Mouse (Mus musculus): ENCODE results near the gene Pde4dip.
A peak's percentile ranks its signal among the peaks of the same experiment; 100 is the strongest.

Pde4dip gene

GRCm38 (mm10) chr3:97751566-97751965 is 136.9 kb downstream of the Pde4dip start:
- DNase-seq (ENCODE audit: low spot score in 2 of 2): no peak

GRCm38 (mm10) chr3:97748789-97749188 is 139.7 kb downstream of the Pde4dip start:
- DNase-seq (ENCODE audit: low spot score in 2 of 2): no peak

- no peak for DNase-seq (ENCODE audit: low spot score in 2 of 2)
These were observed 145.7 kb downstream of the Pde4dip start for GRCm38 (mm10) chr3:97742841-97743240.

- DNase-seq (ENCODE audit: low spot score in 2 of 2): no peak
These were observed 152.9 kb downstream of the Pde4dip start for GRCm38 (mm10) chr3:97735575-97735974.

GRCm38 (mm10) chr3:97734259-97734658 is 154.2 kb downstream of the Pde4dip start:
- no peak for DNase-seq (ENCODE audit: low spot score in 2 of 2)

- DNase-seq (ENCODE audit: low spot score in 2 of 2): no peak
These were observed 155.9 kb downstream of the Pde4dip start for GRCm38 (mm10) chr3:97732622-97733021.

- DNase-seq (ENCODE audit: low spot score in 2 of 2): no peak
These were observed 157.9 kb downstream of the Pde4dip start for GRCm38 (mm10) chr3:97730624-97731023.

GRCm38 (mm10) chr3:97730131-97730530 is 158.4 kb downstream of the Pde4dip start:
- no peak for DNase-seq (ENCODE audit: low spot score in 2 of 2)

- no peak for DNase-seq (ENCODE audit: low spot score in 2 of 2)
These were observed 160.7 kb downstream of the Pde4dip start for GRCm38 (mm10) chr3:97727801-97728200.

GRCm38 (mm10) chr3:97719116-97719515 is 169.4 kb downstream of the Pde4dip start:
- DNase-seq (ENCODE audit: low spot score in 2 of 2): no peak

- no peak for DNase-seq (ENCODE audit: low spot score in 2 of 2)
These were observed 172.6 kb downstream of the Pde4dip start for GRCm38 (mm10) chr3:97715922-97716321.

- no peak for DNase-seq (ENCODE audit: low spot score in 2 of 2)
These were observed 177.6 kb downstream of the Pde4dip start for GRCm38 (mm10) chr3:97710881-97711280.

- DNase-seq (ENCODE audit: low spot score in 2 of 2): no peak
These were observed 178.4 kb downstream of the Pde4dip start for GRCm38 (mm10) chr3:97710134-97710533.

- DNase-seq (ENCODE audit: low spot score in 2 of 2): no peak
These were observed 181.9 kb downstream of the Pde4dip start for GRCm38 (mm10) chr3:97706561-97706960.

GRCm38 (mm10) chr3:97705508-97705907 is 183.0 kb downstream of the Pde4dip start:
- no peak for DNase-seq (ENCODE audit: low spot score in 2 of 2)

- DNase-seq (ENCODE audit: low spot score in 2 of 2): no peak
These were observed 185.9 kb downstream of the Pde4dip start for GRCm38 (mm10) chr3:97702448-97703080.

GRCm38 (mm10) chr3:97701198-97701597 is 187.3 kb downstream of the Pde4dip start:
- no peak for DNase-seq (ENCODE audit: low spot score in 2 of 2)

- no peak for DNase-seq (ENCODE audit: low spot score in 2 of 2)
These were observed 189.4 kb downstream of the Pde4dip start for GRCm38 (mm10) chr3:97699061-97699460.

GRCm38 (mm10) chr3:97697291-97697690 is 191.2 kb downstream of the Pde4dip start:
- no peak for DNase-seq (ENCODE audit: low spot score in 2 of 2)

GRCm38 (mm10) chr3:97696866-97697265 is 191.6 kb downstream of the Pde4dip start:
- no peak for DNase-seq (ENCODE audit: low spot score in 2 of 2)

- DNase-seq (ENCODE audit: low spot score in 2 of 2): no peak
These were observed 194.7 kb downstream of the Pde4dip start for GRCm38 (mm10) chr3:97693806-97694205.

- DNase-seq (ENCODE audit: low spot score in 2 of 2): peak; percentile 27 to 32
These were observed 197.0 kb downstream of the Pde4dip start for GRCm38 (mm10) chr3:97691443-97692017.

- DNase-seq (ENCODE audit: low spot score in 2 of 2): no peak
These were observed 197.9 kb downstream of the Pde4dip start for GRCm38 (mm10) chr3:97690590-97690989.

GRCm38 (mm10) chr3:97689289-97689688 is 199.2 kb downstream of the Pde4dip start:
- no peak for DNase-seq (ENCODE audit: low spot score in 2 of 2)

All from right cerebral cortex, adult 2 months (tissue).